Mouse (Mus musculus): ENCODE data around the gene Foxp4. TPM values are rescaled to one million over a fixed set of nuclear protein-coding genes. Genes with fewer than 3 reads are reported as not detected.

Gene Foxp4
- total and polyA plus RNA-seq, 3 experiments: 7.1 to 50.5 TPM; not detected in 1

DNA sequence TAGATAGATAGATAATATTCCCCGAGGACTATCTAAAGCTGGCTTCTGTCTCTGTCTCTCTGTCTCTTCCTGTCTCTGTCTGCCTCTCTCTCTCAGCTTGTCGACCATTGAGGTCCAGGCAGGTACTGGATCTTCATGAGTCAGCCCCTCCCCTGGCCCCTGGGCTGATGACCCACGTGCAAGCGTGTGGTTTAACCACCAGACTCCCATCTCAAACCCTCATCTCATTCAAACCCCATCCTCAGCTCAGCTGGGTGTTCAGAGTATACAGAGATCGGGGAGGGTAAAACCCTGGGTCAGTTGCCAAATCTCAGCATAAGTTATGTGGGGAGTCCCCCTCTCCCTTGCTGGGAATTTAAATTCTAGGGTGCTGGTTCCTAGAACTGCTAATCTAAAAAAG, 24.3 kb upstream of the Foxp4 start:
- TF ChIP-seq POLR2A (IDR thresholded peaks at IDR 0.05; ENCODE audit: control insufficient read depth in 1 of 2, insufficient read depth in 1 of 2, low read depth in 1 of 2, low read length in 2 of 2, poor library complexity in 1 of 2) (no peak), RCOR1 (IDR thresholded peaks at IDR 0.05; ENCODE audit: low read depth, low read length) (no peak), ZNF384 (IDR thresholded peaks at IDR 0.05; ENCODE audit: low read depth, low read length) (no peak), ZKSCAN1 (IDR thresholded peaks at IDR 0.05; ENCODE audit: low read depth, low read length) (no peak), MYB (IDR thresholded peaks at IDR 0.05; ENCODE audit: low read depth, low read length) (no peak), TBP (IDR thresholded peaks at IDR 0.05; ENCODE audit: low read depth, low read length) (no peak), MAZ (IDR thresholded peaks at IDR 0.05; ENCODE audit: low read depth, low read length) (no peak), CTCF (IDR thresholded peaks at IDR 0.05 in 2 of 3, conservative IDR thresholded peaks at IDR 0.05 in 1 of 3; ENCODE audit: control insufficient read depth in 1 of 3, insufficient read depth in 1 of 3, low read depth in 2 of 3, low read length in 3 of 3, poor library complexity in 1 of 3, severe bottlenecking in 1 of 3) (no peak), RAD21 (IDR thresholded peaks at IDR 0.05; ENCODE audit: low read depth, low read length) (no peak), ETS1 (IDR thresholded peaks at IDR 0.05; ENCODE audit: low read depth, low read length) (no peak), CHD1 (IDR thresholded peaks at IDR 0.05; ENCODE audit: low read depth, low read length) (no peak), ZC3H11A (IDR thresholded peaks at IDR 0.05; ENCODE audit: low read depth, low read length) (no peak), SMC3 (IDR thresholded peaks at IDR 0.05; ENCODE audit: low read depth, low read length) (no peak), JUND (IDR thresholded peaks at IDR 0.05; ENCODE audit: low read depth, low read length) (no peak)

DNA sequence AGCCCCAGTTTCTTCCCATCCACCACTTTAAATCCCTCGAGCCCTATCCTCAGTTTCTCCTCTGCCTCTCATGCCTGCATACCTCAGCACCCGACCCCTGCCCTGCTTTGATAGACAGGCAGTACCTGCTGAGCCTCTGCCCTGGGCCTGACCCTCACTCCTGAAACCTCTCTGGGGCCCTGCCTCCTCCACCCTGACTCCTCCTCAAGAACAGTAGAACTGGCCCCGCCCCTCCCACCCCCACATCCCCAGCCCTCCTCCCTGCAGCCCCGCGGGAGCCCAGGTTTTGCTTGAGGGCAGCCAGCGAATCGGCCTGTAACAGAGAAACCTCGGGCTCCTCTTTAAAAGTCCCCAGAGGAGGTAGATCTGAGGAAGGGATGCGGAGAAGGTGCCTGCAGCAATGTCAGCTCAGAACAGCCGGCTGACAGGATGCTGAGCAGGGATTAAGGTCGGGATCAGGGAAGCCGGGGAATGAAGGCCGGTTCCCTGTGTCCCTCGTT, 22.5 kb upstream of the Foxp4 start:
- TF ChIP-seq UBTF (IDR thresholded peaks at IDR 0.05; ENCODE audit: borderline replicate concordance, insufficient read depth, low read depth, low read length) (no peak), TCF12 (IDR thresholded peaks at IDR 0.05; ENCODE audit: low read depth, low read length) (no peak), BHLHE40 (IDR thresholded peaks at IDR 0.05; ENCODE audit: borderline replicate concordance, low read depth, low read length) (no peak)
- Histone ChIP-seq H3K27ac (ENCODE audit: control insufficient read depth, low read depth, low read length) (no peak overlapping the region), H3K27me3 (ENCODE audit: control insufficient read depth in 1 of 2, insufficient read depth in 2 of 2, low read length in 2 of 2) (no peaks in the 10 kb centered on the region)

More for the DNA sequence above, 24.3 kb upstream of the Foxp4 start:
- H3K27me3 ChIP-seq (ENCODE audit: control insufficient read depth in 1 of 2, insufficient read depth in 2 of 2, low read length in 2 of 2): 0 out of 4 replicates have a peak, but pooled peaks cover 0 to under 1% of the 10 kb centered on the region in 2 experiments
- H3K27ac ChIP-seq (ENCODE audit: control insufficient read depth, low read depth, low read length): no peak overlapping the region
- no peaks in the 10 kb centered on the region for H3K79me2 ChIP-seq (ENCODE audit: control insufficient read depth, insufficient read depth, low read length, poor library complexity)
- no peak for DNase-seq (ENCODE audit: low read depth, low spot score)
- no peak overlapping the region for H3K9ac ChIP-seq (ENCODE audit: control insufficient read depth, low read depth, low read length, poor library complexity, severe bottlenecking)
- H3K9me3 ChIP-seq (replicated peaks; ENCODE audit: insufficient read depth, low read length): no peaks in the 10 kb centered on the region
- peaks cover 0 to 5% of the 10 kb centered on the region in 2 experiments; a peak in 1 of 4 replicates for H3K4me1 ChIP-seq (ENCODE audit: control insufficient read depth in 1 of 2, insufficient read depth in 2 of 2, low read length in 2 of 2)
- no peaks in the 10 kb centered on the region for H3K36me3 ChIP-seq (ENCODE audit: control insufficient read depth in 1 of 2, insufficient read depth in 2 of 2, low read length in 2 of 2)
- no peak overlapping the region for H3K4me3 ChIP-seq (ENCODE audit: control insufficient read depth in 1 of 2, insufficient read depth in 1 of 2, low read depth in 2 of 2, low read length in 2 of 2)

More for the DNA sequence above, 22.5 kb upstream of the Foxp4 start:
- no peak for DNase-seq (ENCODE audit: low read depth, low spot score)
- Histone ChIP-seq H3K36me3 (ENCODE audit: control insufficient read depth in 1 of 2, insufficient read depth in 2 of 2, low read length in 2 of 2) (peaks cover 0 to 4% of the 10 kb centered on the region in 2 experiments; a peak in 2 of 4 replicates), H3K9me3 (replicated peaks; ENCODE audit: insufficient read depth, low read length) (no peaks in the 10 kb centered on the region), H3K9ac (ENCODE audit: control insufficient read depth, low read depth, low read length, poor library complexity, severe bottlenecking) (no peak overlapping the region), H3K4me3 (ENCODE audit: control insufficient read depth in 1 of 2, insufficient read depth in 1 of 2, low read depth in 2 of 2, low read length in 2 of 2) (no peak overlapping the region), H3K4me1 (ENCODE audit: control insufficient read depth in 1 of 2, insufficient read depth in 2 of 2, low read length in 2 of 2) (peaks cover 7 to 19% of the 10 kb centered on the region in 2 experiments; a peak in 3 of 4 replicates), H3K79me2 (ENCODE audit: control insufficient read depth, insufficient read depth, low read length, poor library complexity) (no peaks in the 10 kb centered on the region)
